Mouse (Mus musculus) cerebellum, adult 9-10 months (tissue): Measurements from ENCODE around the gene Cipc.

Source experiments
- DNase-seq: peaks from one replicate; pipeline ENCODE4 v3.0.0; 2022

Cipc gene

GRCm38 (mm10) chr12:86994166-86994565 is 47.3 kb downstream of the Cipc start:
- no peak for DNase-seq

- no peak for DNase-seq
Measured at GRCm38 (mm10) chr12:86994776-86995175, 47.9 kb downstream of the Cipc start.

- no peak for DNase-seq
Measured at GRCm38 (mm10) chr12:86995931-86996330, 49.1 kb downstream of the Cipc start.

- no peak for DNase-seq
Measured at GRCm38 (mm10) chr12:86998699-86999098, 51.9 kb downstream of the Cipc start.

GRCm38 (mm10) chr12:86999283-86999820 is 52.5 kb downstream of the Cipc start:
- DNase-seq, result peak; percentile 64

GRCm38 (mm10) chr12:87000151-87000839 is 53.5 kb downstream of the Cipc start:
- DNase-seq, result peak; percentile 73

- DNase-seq, result no peak
Measured at GRCm38 (mm10) chr12:87000840-87001176, 54.0 kb downstream of the Cipc start.

GRCm38 (mm10) chr12:87002209-87002608 is 55.4 kb downstream of the Cipc start:
- DNase-seq, result no peak

- DNase-seq, result no peak
Measured at GRCm38 (mm10) chr12:87002815-87003214, 56.0 kb downstream of the Cipc start.

- no peak for DNase-seq
Measured at GRCm38 (mm10) chr12:87003606-87004005, 56.8 kb downstream of the Cipc start.

- no peak for DNase-seq
Measured at GRCm38 (mm10) chr12:87004596-87004995, 57.8 kb downstream of the Cipc start.
